Mouse (Mus musculus): ENCODE results near the gene Ltbp4. TPM values are rescaled to one million over a fixed set of nuclear protein-coding genes. Genes with fewer than 3 reads are reported as not detected.

The Ltbp4 gene
- polyA plus RNA-seq, 1 experiment from 2014 or later: 10.5 TPM

DNA sequence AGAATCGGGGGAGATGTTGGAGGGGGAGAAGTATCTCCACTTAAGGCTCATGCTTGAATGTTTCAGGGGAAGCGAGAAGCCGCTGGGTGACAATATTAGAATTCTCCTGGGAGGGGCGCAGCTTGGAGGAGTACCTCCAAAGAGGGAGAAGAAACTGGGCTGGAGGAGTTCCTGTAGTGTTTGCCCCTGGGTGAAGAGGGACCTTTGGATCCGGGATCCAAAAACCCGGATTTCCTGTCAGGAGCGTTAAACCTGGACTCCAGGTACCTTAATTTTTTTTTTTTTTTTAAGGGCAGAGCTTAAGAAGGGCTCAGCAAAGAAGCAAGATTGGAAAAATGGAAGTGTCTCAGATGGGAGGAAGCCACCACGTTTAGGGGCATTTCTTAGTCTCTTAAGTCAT is 5.6 kb downstream of the Ltbp4 start:
- H3K4me3 ChIP-seq: no peak overlapping the region
- H3K36me3 ChIP-seq (ENCODE audit: poor library complexity, severe bottlenecking): no peaks in the 10 kb centered on the region
- ATAC-seq: no peak
- H3K27ac ChIP-seq: no peak overlapping the region
- peaks cover 59% of the 10 kb centered on the region for H3K4me1 ChIP-seq
- no peaks in the 10 kb centered on the region for H3K9me3 ChIP-seq (replicated peaks)
- H3K9ac ChIP-seq: peak overlapping the region; percentile 22; the same call in 1 of the 2 replicates
- peak overlapping the region; percentile 82 for H3K4me2 ChIP-seq
- 4% methylated on average over 8 of the region's 8 CpGs for WGBS
- peaks cover 87% of the 10 kb centered on the region for H3K27me3 ChIP-seq

- Histone ChIP-seq H3K4me1 (peaks cover 55% of the 10 kb centered on the region), H3K27ac (no peak overlapping the region), H3K9ac (no peak overlapping the region), H3K36me3 (ENCODE audit: poor library complexity, severe bottlenecking) (no peaks in the 10 kb centered on the region), H3K27me3 (peaks cover 91% of the 10 kb centered on the region), H3K4me2 (peak overlapping the region; percentile 62), H3K4me3 (0 out of 2 replicates have a peak overlapping the region, but pooled peaks have one; percentile 38), H3K9me3 (replicated peaks) (no peaks in the 10 kb centered on the region)
- ATAC-seq: no peak
- 7% methylated on average over 8 of the region's 8 CpGs for WGBS
Observed at GRCm38 (mm10) chr7:27331541-27331851, 6.0 kb downstream of the Ltbp4 start.

DNA sequence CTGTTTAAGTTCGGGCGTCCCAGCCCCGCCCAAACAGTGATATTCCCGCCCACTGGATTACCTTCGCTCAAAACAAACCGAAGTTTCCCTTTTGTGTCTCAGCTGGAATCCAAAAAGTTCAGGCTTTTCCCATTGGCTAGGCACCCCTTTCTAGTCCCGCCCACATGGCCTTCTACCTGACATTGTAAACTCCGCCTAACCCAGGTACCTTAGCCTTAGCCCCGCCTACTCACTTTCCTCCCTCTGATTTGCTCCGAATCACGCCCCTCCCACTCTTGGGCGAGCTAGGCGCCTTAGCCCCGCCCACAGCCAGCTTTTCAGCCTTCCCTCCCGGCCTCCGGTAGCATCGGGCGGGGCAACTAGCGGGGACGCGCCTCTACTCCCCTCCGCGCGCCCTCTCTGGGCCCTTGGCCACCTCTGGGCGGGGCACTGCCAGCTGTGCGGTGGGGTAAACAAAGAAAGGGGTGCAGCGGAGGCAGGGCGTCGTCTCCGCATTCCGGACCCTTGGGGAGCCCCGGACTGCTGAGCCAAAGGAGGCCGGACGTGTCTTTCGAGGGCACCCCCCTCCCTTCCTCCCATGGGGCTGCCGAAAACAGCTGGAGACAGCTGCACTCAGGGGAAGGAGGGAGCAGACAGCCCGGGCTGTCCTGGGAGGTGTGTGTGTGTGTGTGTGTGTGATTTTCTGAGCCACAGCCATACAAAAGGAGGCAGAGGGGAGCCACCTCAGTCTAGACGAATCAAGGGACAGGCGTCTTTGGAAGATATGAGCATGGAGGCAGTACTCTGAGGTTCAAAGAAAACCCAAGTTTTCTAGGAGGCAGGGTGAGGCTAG is 6.6 kb downstream of the Ltbp4 start:
- no peaks in the 10 kb centered on the region for H3K36me3 ChIP-seq (ENCODE audit: poor library complexity, severe bottlenecking)
- H3K27ac ChIP-seq: no peak overlapping the region
- no peaks in the 10 kb centered on the region for H3K9me3 ChIP-seq (replicated peaks)
- peaks cover 51% of the 10 kb centered on the region for H3K4me1 ChIP-seq
- under 1% methylated on average over 39 of the region's 39 CpGs for WGBS
- H3K9ac ChIP-seq: peak overlapping the region; percentile 31; the same call in 1 of the 2 replicates
- H3K27me3 ChIP-seq: peaks cover 97% of the 10 kb centered on the region
- H3K4me3 ChIP-seq: peak overlapping the region; percentile 38
- ATAC-seq: no peak
- peak overlapping the region; percentile 62 for H3K4me2 ChIP-seq

DNA sequence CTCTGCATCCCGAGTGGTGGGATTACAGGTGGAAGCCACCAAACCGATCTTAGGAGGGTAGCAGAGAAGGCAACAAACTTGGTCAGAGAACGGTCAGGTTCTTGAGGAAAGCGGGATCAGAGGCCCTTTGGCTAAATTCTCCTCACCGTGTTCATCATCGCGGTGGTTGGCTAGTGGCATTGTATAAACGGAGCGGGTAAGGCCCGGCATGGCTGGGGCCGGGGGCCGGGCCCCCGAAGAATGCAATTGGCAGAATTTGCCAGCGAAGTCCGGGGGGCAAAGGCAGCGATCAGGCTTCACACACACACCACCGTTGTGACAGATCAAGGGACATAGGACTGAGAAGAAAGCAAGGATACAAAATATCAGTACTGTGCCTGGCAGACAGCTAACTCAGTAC is 7.5 kb downstream of the Ltbp4 start:
- no peak overlapping the region for H3K9ac ChIP-seq
- H3K9me3 ChIP-seq (replicated peaks): no peaks in the 10 kb centered on the region
- H3K4me3 ChIP-seq: no peak overlapping the region; the same call in 1 of the 2 replicates
- no peak for ATAC-seq
- no peak overlapping the region for H3K27ac ChIP-seq
- H3K4me2 ChIP-seq: peak overlapping the region; percentile 55
- H3K36me3 ChIP-seq (ENCODE audit: poor library complexity, severe bottlenecking): no peaks in the 10 kb centered on the region
- 17% methylated on average over 17 of the region's 17 CpGs for WGBS
- H3K27me3 ChIP-seq: peaks cover 99% of the 10 kb centered on the region
- peaks cover 56% of the 10 kb centered on the region for H3K4me1 ChIP-seq

- Histone ChIP-seq H3K4me3 (peak overlapping the region; percentile 25), H3K36me3 (ENCODE audit: poor library complexity, severe bottlenecking) (no peaks in the 10 kb centered on the region), H3K27me3 (peaks cover 99% of the 10 kb centered on the region), H3K4me1 (peaks cover 52% of the 10 kb centered on the region), H3K9me3 (replicated peaks) (no peaks in the 10 kb centered on the region), H3K9ac (peak overlapping the region; percentile 54), H3K27ac (no peak overlapping the region), H3K4me2 (peak overlapping the region; percentile 55)
- 4% methylated on average over 45 of the region's 45 CpGs for WGBS
- peak; percentile 44; the same call in 1 of the 2 replicates for ATAC-seq
Observed at GRCm38 (mm10) chr7:27329326-27329947, 8.1 kb downstream of the Ltbp4 start.

- Histone ChIP-seq H3K4me3 (no peak overlapping the region), H3K9me3 (replicated peaks) (no peaks in the 10 kb centered on the region), H3K9ac (no peak overlapping the region), H3K27me3 (peaks cover 99% of the 10 kb centered on the region), H3K4me1 (peaks cover 44% of the 10 kb centered on the region), H3K27ac (no peak overlapping the region), H3K36me3 (ENCODE audit: poor library complexity, severe bottlenecking) (no peaks in the 10 kb centered on the region), H3K4me2 (no peak overlapping the region)
- ATAC-seq: no peak
- 42% methylated on average over 16 of the region's 16 CpGs for WGBS
Observed at GRCm38 (mm10) chr7:27328648-27329047, 8.8 kb downstream of the Ltbp4 start.

DNA sequence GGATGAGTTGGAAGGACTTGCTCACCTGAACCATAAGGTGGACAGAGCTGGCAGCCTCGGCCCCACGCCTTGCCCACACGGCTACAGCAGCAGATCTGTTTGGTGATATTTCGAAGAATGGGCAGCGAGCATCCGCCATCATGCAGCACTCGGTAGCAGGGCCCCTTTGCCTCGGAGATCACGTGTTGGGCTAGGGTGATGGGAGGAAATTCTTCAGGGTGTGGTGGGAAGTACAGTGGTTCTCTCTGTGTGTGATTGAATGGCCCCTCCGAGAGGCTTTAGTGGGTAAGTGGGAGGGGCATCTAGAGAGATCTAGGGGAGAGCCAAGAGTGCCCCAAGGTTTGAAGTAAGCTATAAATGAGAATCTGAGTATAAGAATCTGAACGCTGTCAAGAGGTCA is 9.3 kb downstream of the Ltbp4 start:
- H3K4me3 ChIP-seq: no peak overlapping the region
- H3K4me1 ChIP-seq: peaks cover 40% of the 10 kb centered on the region
- H3K9ac ChIP-seq: no peak overlapping the region
- H3K27ac ChIP-seq: no peak overlapping the region
- 88% methylated on average over 11 of the region's 11 CpGs for WGBS
- H3K9me3 ChIP-seq (replicated peaks): no peaks in the 10 kb centered on the region
- H3K4me2 ChIP-seq: no peak overlapping the region
- H3K36me3 ChIP-seq (ENCODE audit: poor library complexity, severe bottlenecking): no peaks in the 10 kb centered on the region
- no peak for ATAC-seq
- peaks cover 94% of the 10 kb centered on the region for H3K27me3 ChIP-seq

GRCm38 (mm10) chr7:27327500-27327899 is 10.0 kb downstream of the Ltbp4 start:
- Histone ChIP-seq H3K9me3 (replicated peaks) (no peaks in the 10 kb centered on the region), H3K27ac (no peak overlapping the region), H3K4me3 (no peak overlapping the region), H3K9ac (no peak overlapping the region), H3K27me3 (peaks cover 90% of the 10 kb centered on the region), H3K4me1 (peaks cover 34% of the 10 kb centered on the region), H3K36me3 (ENCODE audit: poor library complexity, severe bottlenecking) (no peaks in the 10 kb centered on the region), H3K4me2 (no peak overlapping the region)
- 92% methylated on average over 8 of the region's 8 CpGs for WGBS
- no peak for ATAC-seq

- Histone ChIP-seq H3K4me3 (peak overlapping the region; percentile 22; the same call in 1 of the 2 replicates), H3K9ac (peak overlapping the region; percentile 17; the same call in 1 of the 2 replicates)
- 36% methylated on average over 34 of the region's 34 CpGs for WGBS
Observed at GRCm38 (mm10) chr7:27326101-27326880, 11.2 kb downstream of the Ltbp4 start.

GRCm38 (mm10) chr7:27325697-27326096 is 11.8 kb downstream of the Ltbp4 start:
- Histone ChIP-seq H3K27me3 (peaks cover 73% of the 10 kb centered on the region), H3K36me3 (ENCODE audit: poor library complexity, severe bottlenecking) (no peaks in the 10 kb centered on the region), H3K4me1 (peaks cover 22% of the 10 kb centered on the region), H3K4me2 (peak overlapping the region; percentile 41), H3K27ac (no peak overlapping the region), H3K9ac (peak overlapping the region; percentile 17), H3K9me3 (replicated peaks) (no peaks in the 10 kb centered on the region), H3K4me3 (peak overlapping the region; percentile 22)
- WGBS: 2% methylated on average over 24 of the region's 24 CpGs
- ATAC-seq: 0 out of 2 replicates have a peak, but pooled peaks have one; percentile 39

More at GRCm38 (mm10) chr7:27326101-27326880, 11.2 kb downstream of the Ltbp4 start:
- Histone ChIP-seq H3K4me1 (peaks cover 28% of the 10 kb centered on the region), H3K36me3 (ENCODE audit: poor library complexity, severe bottlenecking) (no peaks in the 10 kb centered on the region), H3K9me3 (replicated peaks) (no peaks in the 10 kb centered on the region), H3K27me3 (peaks cover 79% of the 10 kb centered on the region), H3K27ac (no peak overlapping the region), H3K4me2 (peak overlapping the region; percentile 41)
- ATAC-seq: no peak

- H3K9ac ChIP-seq: no peak overlapping the region
- no peaks in the 10 kb centered on the region for H3K9me3 ChIP-seq (replicated peaks)
- 55% methylated on average over 18 of the region's 20 CpGs for WGBS
- peaks cover 14% of the 10 kb centered on the region for H3K4me1 ChIP-seq
- no peak for ATAC-seq
- no peak overlapping the region for H3K27ac ChIP-seq
- H3K4me3 ChIP-seq: no peak overlapping the region
- peaks cover 66% of the 10 kb centered on the region for H3K27me3 ChIP-seq
- no peaks in the 10 kb centered on the region for H3K36me3 ChIP-seq (ENCODE audit: poor library complexity, severe bottlenecking)
- no peak overlapping the region for H3K4me2 ChIP-seq
Observed at GRCm38 (mm10) chr7:27324928-27325327, 12.6 kb downstream of the Ltbp4 start.

DNA sequence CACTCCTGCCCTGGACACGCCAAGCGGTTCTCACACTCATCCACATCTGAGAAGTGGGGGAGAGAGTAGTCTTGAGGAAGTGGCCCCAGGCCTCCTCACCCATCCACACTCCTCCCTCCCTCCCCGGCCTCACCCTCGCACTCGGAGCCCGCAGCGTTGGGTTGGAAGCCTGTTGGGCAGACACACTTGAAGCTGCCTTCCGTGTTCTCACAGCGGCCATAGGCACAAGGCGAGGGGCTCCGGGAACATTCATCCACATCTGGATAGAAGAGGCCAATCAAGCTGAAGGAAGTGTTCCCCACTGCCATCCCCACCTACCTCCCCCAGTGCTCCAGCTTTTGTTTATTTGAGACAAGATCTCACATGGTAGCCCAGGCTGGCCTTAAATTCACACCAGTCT is 13.3 kb downstream of the Ltbp4 start:
- Histone ChIP-seq H3K9me3 (replicated peaks) (no peaks in the 10 kb centered on the region), H3K36me3 (ENCODE audit: poor library complexity, severe bottlenecking) (no peaks in the 10 kb centered on the region), H3K4me2 (no peak overlapping the region), H3K9ac (no peak overlapping the region), H3K4me1 (peaks cover 8% of the 10 kb centered on the region), H3K27me3 (peaks cover 58% of the 10 kb centered on the region), H3K27ac (no peak overlapping the region), H3K4me3 (no peak overlapping the region)
- ATAC-seq: no peak
- 95% methylated on average over 11 of the region's 11 CpGs for WGBS

All from forebrain, embryonic 13.5 days (tissue).